Comparison of ENCODE assay signal across 18 mouse cellular contexts in the genomic region with DNA sequence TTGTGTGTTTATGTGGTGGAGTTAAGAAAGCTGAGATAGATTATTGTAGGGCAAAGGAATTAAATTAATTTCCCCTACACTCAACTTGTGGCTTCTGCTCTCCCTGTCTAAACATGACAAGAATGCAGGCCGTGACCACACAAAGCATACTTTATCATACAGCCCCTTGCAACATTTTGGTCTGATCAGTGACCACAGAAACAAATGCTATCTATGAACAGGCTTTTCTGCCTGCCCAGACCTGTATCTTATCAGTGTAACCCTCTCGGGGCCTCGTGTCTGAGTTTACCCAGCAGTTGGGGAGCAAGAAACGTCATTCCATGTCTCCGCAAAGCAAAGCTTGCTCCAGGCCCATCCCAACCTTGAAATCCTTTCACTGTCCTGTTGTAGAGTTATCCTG. TPM values are rescaled to one million over a fixed set of nuclear protein-coding genes. Genes with fewer than 3 reads are reported as not detected.
DNase-seq lines count a peak whose midpoint lies in the region; ATAC-seq and TF ChIP-seq lines count a peak whose summit lies in the region.
"Had no signal": no experiment of that assay in that cellular context is flagged by ENCODE, and none has a peak within 500 bp of the region (broad histone marks: within the 10 kb centered on the region; RNA-seq: fewer than 3 reads in every experiment).

No protein-coding gene starts in this region.

- ATAC-seq in kidney, postnatal 0 days (replicated peaks; ENCODE audit: low FRiP score, low read depth) = no peak
- no peak for ATAC-seq in kidney, embryonic 16.5 days (ENCODE audit: low FRiP score, low TSS enrichment)
- ATAC-seq: forebrain, postnatal 0 days; midbrain, embryonic 15.5 days had no signal

- no peaks in the 10 kb centered on the region for H3K79me2 ChIP-seq in myocyte (ENCODE audit: control insufficient read depth, insufficient read depth)

- no peak overlapping the region for H3K9ac ChIP-seq in kidney, postnatal 0 days (ENCODE audit: low read depth, low read length)
- H3K9ac ChIP-seq in kidney, embryonic 16.5 days (replicated peaks; ENCODE audit: low read length) = no peak overlapping the region
- H3K9ac ChIP-seq: forebrain, postnatal 0 days; limb, embryonic 13.5 days; midbrain, embryonic 15.5 days had no signal

- no peak overlapping the region for H3K4me2 ChIP-seq in kidney, postnatal 0 days (ENCODE audit: low read length)
- H3K4me2 ChIP-seq in myocyte (ENCODE audit: low read depth) = peak overlapping the region; percentile 49
- no peak overlapping the region for H3K4me2 ChIP-seq in kidney, embryonic 16.5 days (replicated peaks; ENCODE audit: low read depth, low read length)
- H3K4me2 ChIP-seq: limb, embryonic 13.5 days; midbrain, embryonic 15.5 days had no signal

- H3K27ac ChIP-seq in kidney, postnatal 0 days = no peak overlapping the region
- H3K27ac ChIP-seq in kidney, embryonic 16.5 days (ENCODE audit: low read length) = no peak overlapping the region
- H3K27ac ChIP-seq: left cerebral cortex, adult 2 months; limb, embryonic 13.5 days; macrophage; midbrain, embryonic 15.5 days had no signal

- DNase-seq in kidney, postnatal 0 days (ENCODE audit: low spot score) = peak; percentile 49
- DNase-seq in kidney, postnatal 36 days = no peak
- DNase-seq in Muller cell, postnatal 12 days (ENCODE audit: inconsistent ontology term) = peak; percentile 82
- DNase-seq in liver = peak; percentile 68
- no peak for DNase-seq in left cerebral cortex, postnatal 25 days (ENCODE audit: low spot score in 2 of 2)
- no peak for DNase-seq in thymus, adult 18-20 months
- DNase-seq: adrenal gland, adult 2 months; cerebellum, postnatal 25 days; forebrain, postnatal 0 days; kidney, adult 8-10 months had no signal

- TF ChIP-seq CTCF in kidney, postnatal 0 days (IDR thresholded peaks at IDR 0.05; ENCODE audit: low read depth) = no peak

- H3K36me3 ChIP-seq in kidney, postnatal 0 days (ENCODE audit: insufficient read depth, low read length) = no peaks in the 10 kb centered on the region
- H3K36me3 ChIP-seq in myocyte (ENCODE audit: control insufficient read depth, insufficient read depth) = no peaks in the 10 kb centered on the region
- no peaks in the 10 kb centered on the region for H3K36me3 ChIP-seq in kidney, embryonic 16.5 days (ENCODE audit: insufficient read depth, low read length)
- H3K36me3 ChIP-seq: limb, embryonic 13.5 days; midbrain, embryonic 15.5 days had no signal

- H3ac ChIP-seq in myocyte (ENCODE audit: control insufficient read depth, insufficient read length) = no peak overlapping the region

- H3K4me3 ChIP-seq in kidney, postnatal 0 days (replicated peaks; ENCODE audit: low read depth, low read length) = no peak overlapping the region
- H3K4me3 ChIP-seq in myocyte = no peak overlapping the region
- no peak overlapping the region for H3K4me3 ChIP-seq in kidney, embryonic 16.5 days (ENCODE audit: low read length)
- H3K4me3 ChIP-seq: left cerebral cortex, adult 2 months; limb, embryonic 13.5 days; midbrain, embryonic 15.5 days had no signal

- no peaks in the 10 kb centered on the region for H3K9me3 ChIP-seq in kidney, postnatal 0 days (replicated peaks; ENCODE audit: low read length)
- no peaks in the 10 kb centered on the region for H3K9me3 ChIP-seq in kidney, embryonic 16.5 days (ENCODE audit: low read length)
- H3K9me3 ChIP-seq: limb, embryonic 13.5 days; midbrain, embryonic 15.5 days had no signal

- WGBS in kidney, postnatal 0 days = 60% methylated on average over 5 of the region's 5 CpGs
- WGBS in kidney, embryonic 16.5 days = 71% methylated on average over 5 of the region's 5 CpGs

- intact Hi-C loops in left cerebral cortex, postnatal 25 days (cut with DNase I) = no loop called here

- H3K4me1 ChIP-seq in kidney, postnatal 0 days (replicated peaks; ENCODE audit: insufficient read depth, low read length) = no peaks in the 10 kb centered on the region
- no peaks in the 10 kb centered on the region for H3K4me1 ChIP-seq in kidney, embryonic 16.5 days (ENCODE audit: insufficient read depth, low read length)
- H3K4me1 ChIP-seq: limb, embryonic 13.5 days; midbrain, embryonic 15.5 days had no signal

- TF ChIP-seq POLR2A in myocyte (IDR thresholded peaks at IDR 0.05; ENCODE audit: insufficient read length, low read depth) = no peak

- no peaks in the 10 kb centered on the region for H3K27me3 ChIP-seq in kidney, postnatal 0 days (ENCODE audit: insufficient read depth, low read length)
- H3K27me3 ChIP-seq in myocyte (ENCODE audit: control insufficient read depth, insufficient read depth, insufficient read length) = no peaks in the 10 kb centered on the region
- no peaks in the 10 kb centered on the region for H3K27me3 ChIP-seq in kidney, embryonic 16.5 days (ENCODE audit: insufficient read depth, low read length)
- H3K27me3 ChIP-seq: limb, embryonic 13.5 days; midbrain, embryonic 15.5 days had no signal

TF ChIP-seq in myocyte, 11 proteins besides CTCF, POLR2A, EP300 and RAD21:
- TF ChIP-seq MAX (IDR thresholded peaks at IDR 0.05; ENCODE audit: low read depth) (no peak), USF1 (IDR thresholded peaks at IDR 0.05; ENCODE audit: low read depth) (no peak), CEBPB (IDR thresholded peaks at IDR 0.05; ENCODE audit: insufficient read depth, poor library complexity, severe bottlenecking) (peak; percentile 85), MYOD1 (IDR thresholded peaks at IDR 0.05; ENCODE audit: control insufficient read depth in 1 of 3, insufficient read length in 2 of 3, low read depth in 2 of 3) (peak in 1 of 3 experiments; percentile 21), POLR2AphosphoS2 (IDR thresholded peaks at IDR 0.05; ENCODE audit: insufficient read length, low read depth) (no peak), SRF (IDR thresholded peaks at IDR 0.05; ENCODE audit: control insufficient read depth, insufficient read length, low read depth) (no peak), MYOG (IDR thresholded peaks at IDR 0.05; ENCODE audit: control insufficient read depth in 1 of 3, insufficient read depth in 1 of 3, insufficient read length in 2 of 3, low read depth in 2 of 3) (no peak), TCF12 (IDR thresholded peaks at IDR 0.05; ENCODE audit: insufficient read depth, poor library complexity, severe bottlenecking) (no peak), REST (IDR thresholded peaks at IDR 0.05; ENCODE audit: insufficient read depth, insufficient read length) (no peak), E2F4 (IDR thresholded peaks at IDR 0.05; ENCODE audit: insufficient read depth) (no peak), TCF3 (IDR thresholded peaks at IDR 0.05; ENCODE audit: insufficient read length, low read depth) (no peak)

RNA-seq across cellular contexts. Expression of a gene that starts 24.2 kb away (rescaled TPM):
- polyA plus RNA-seq in kidney, postnatal 0 days (2015; fragmentation: Nextera tagmentation; extraction: Ambion mirVana) = 3.7 and 3.8 TPM in 2 replicates
- polyA plus RNA-seq in myocyte (2012; fragmentation: generic; extraction: Trizol) = 0.04 TPM
- total RNA-seq in left cerebral cortex, postnatal 25 days (2021) = 1 to 10 TPM; 4.5 to 4.6 TPM
- polyA plus RNA-seq in kidney, embryonic 16.5 days (2015; fragmentation: Nextera tagmentation; extraction: Ambion mirVana) = 5.7 and 5.8 TPM in 2 replicates
- total RNA-seq: gastrocnemius, adult 8-10 months had no signal
- polyA plus RNA-seq: adrenal gland, adult 2 months; macrophage; small intestine, adult 2 months had no signal

RNA-seq across cellular contexts. Expression of a gene that starts 38.6 kb away (rescaled TPM):
- 12.3 and 13.7 TPM in 2 replicates for polyA plus RNA-seq in kidney, postnatal 0 days (2015; fragmentation: Nextera tagmentation; extraction: Ambion mirVana)
- 5.8 TPM for polyA plus RNA-seq in myocyte (2012; fragmentation: generic; extraction: Trizol)
- total RNA-seq in left cerebral cortex, postnatal 25 days (2021) = 1 to 10 TPM; 5.8 to 5.9 TPM
- polyA plus RNA-seq in kidney, embryonic 16.5 days (2015; fragmentation: Nextera tagmentation; extraction: Ambion mirVana) = 17.2 and 18.4 TPM in 2 replicates

RNA-seq across cellular contexts. Expression of a gene that starts 44.9 kb away (rescaled TPM):
- 25.6 and 27.8 TPM in 2 replicates for polyA plus RNA-seq in kidney, postnatal 0 days (2015; fragmentation: Nextera tagmentation; extraction: Ambion mirVana)
- polyA plus RNA-seq in myocyte (2012; fragmentation: generic; extraction: Trizol) = 22.9 TPM
- 10 to 100 TPM; 51.7 to 58.8 TPM for total RNA-seq in left cerebral cortex, postnatal 25 days (2021)
- 31.8 and 33.6 TPM in 2 replicates for polyA plus RNA-seq in kidney, embryonic 16.5 days (2015; fragmentation: Nextera tagmentation; extraction: Ambion mirVana)

Comparison
In these comparisons a context has a peak if more than half of its experiments do, and no peak if none do; other contexts are left out.
1. DNase-seq: peak in kidney, postnatal 0 days (single experiment), Muller cell, postnatal 12 days (single experiment) and liver (single experiment); none in kidney, postnatal 36 days (0 of 2), left cerebral cortex, postnatal 25 days (0 of 2) and thymus, adult 18-20 months (0 of 2).